Mouse (Mus musculus): Measurements from ENCODE around the gene Rac3. TPM values are rescaled to one million over a fixed set of nuclear protein-coding genes. Genes with fewer than 3 reads are reported as not detected.

Rac3 gene
- polyA plus RNA-seq, 1 experiment from 2014 or later: 32.4 TPM

Other genes with a start within 250 kb of the Rac3 start
- gene Mrpl12, start 236.9 kb upstream of the Rac3 start, polyA plus RNA-seq (2016; fragmentation: Nextera tagmentation; extraction: Ambion mirVana): 167 and 194 TPM in 2 replicates
- 50.1 and 53.4 TPM in 2 replicates for gene Slc25a10, start 229.6 kb upstream of the Rac3 start, polyA plus RNA-seq (2016; fragmentation: Nextera tagmentation; extraction: Ambion mirVana)
- gene Gcgr, start 190.8 kb upstream of the Rac3 start, polyA plus RNA-seq (2016; fragmentation: Nextera tagmentation; extraction: Ambion mirVana): 0.26 and 0.27 TPM in 2 replicates
- gene Mcrip1, start 171.7 kb upstream of the Rac3 start, polyA plus RNA-seq (2016; fragmentation: Nextera tagmentation; extraction: Ambion mirVana): 226 and 238 TPM in 2 replicates
- gene Ppp1r27, start 170.3 kb upstream of the Rac3 start, polyA plus RNA-seq (2016; fragmentation: Nextera tagmentation; extraction: Ambion mirVana): not detected in 2 replicates
- 534 and 562 TPM in 2 replicates for gene P4hb, start 148.2 kb upstream of the Rac3 start, polyA plus RNA-seq (2016; fragmentation: Nextera tagmentation; extraction: Ambion mirVana)
- 743 and 777 TPM in 2 replicates for gene Arhgdia, start 139.8 kb upstream of the Rac3 start, polyA plus RNA-seq (2016; fragmentation: Nextera tagmentation; extraction: Ambion mirVana)
- 605 and 647 TPM in 2 replicates for gene Alyref, start 123.1 kb upstream of the Rac3 start, polyA plus RNA-seq (2016; fragmentation: Nextera tagmentation; extraction: Ambion mirVana)
- 216 and 231 TPM in 2 replicates for gene Anapc11, start 123.0 kb upstream of the Rac3 start, polyA plus RNA-seq (2016; fragmentation: Nextera tagmentation; extraction: Ambion mirVana)
- gene Npb, start 113.0 kb upstream of the Rac3 start, polyA plus RNA-seq (2016; fragmentation: Nextera tagmentation; extraction: Ambion mirVana): 0.65 and 0.66 TPM in 2 replicates
- gene Pcyt2, start 103.5 kb upstream of the Rac3 start, polyA plus RNA-seq (2016; fragmentation: Nextera tagmentation; extraction: Ambion mirVana): 140 and 151 TPM in 2 replicates
- gene Sirt7, start 96.2 kb upstream of the Rac3 start, polyA plus RNA-seq (2016; fragmentation: Nextera tagmentation; extraction: Ambion mirVana): 34.2 and 37.4 TPM in 2 replicates
- 19.8 and 23.0 TPM in 2 replicates for gene Mafg, start 87.9 kb upstream of the Rac3 start, polyA plus RNA-seq (2016; fragmentation: Nextera tagmentation; extraction: Ambion mirVana)
- gene Pycr1, start 77.7 kb upstream of the Rac3 start, polyA plus RNA-seq (2016; fragmentation: Nextera tagmentation; extraction: Ambion mirVana): 37.6 and 43.4 TPM in 2 replicates
- gene Myadml2, start 73.3 kb upstream of the Rac3 start, polyA plus RNA-seq (2016; fragmentation: Nextera tagmentation; extraction: Ambion mirVana): 0.15 TPM in 1 of 2 replicates, not detected in the other
- gene Notum, start 60.3 kb upstream of the Rac3 start, polyA plus RNA-seq (2016; fragmentation: Nextera tagmentation; extraction: Ambion mirVana): 3.3 and 3.6 TPM in 2 replicates
- 150 and 161 TPM in 2 replicates for gene Aspscr1, start 48.5 kb upstream of the Rac3 start, polyA plus RNA-seq (2016; fragmentation: Nextera tagmentation; extraction: Ambion mirVana)
- 132 and 133 TPM in 2 replicates for gene Cenpx, start 7.7 kb upstream of the Rac3 start, polyA plus RNA-seq (2016; fragmentation: Nextera tagmentation; extraction: Ambion mirVana)
- 57.0 and 57.7 TPM in 2 replicates for gene Lrrc45, start 7.5 kb upstream of the Rac3 start, polyA plus RNA-seq (2016; fragmentation: Nextera tagmentation; extraction: Ambion mirVana)
- gene Dcxr, start 5.8 kb downstream of the Rac3 start, polyA plus RNA-seq (2016; fragmentation: Nextera tagmentation; extraction: Ambion mirVana): 13.0 and 13.7 TPM in 2 replicates
- gene Cbr2, start 10.6 kb downstream of the Rac3 start, polyA plus RNA-seq (2016; fragmentation: Nextera tagmentation; extraction: Ambion mirVana): 0.59 and 1.3 TPM in 2 replicates
- 9.4 and 12.9 TPM in 2 replicates for gene Hmga1b, start 41.3 kb downstream of the Rac3 start, polyA plus RNA-seq (2016; fragmentation: Nextera tagmentation; extraction: Ambion mirVana)
- gene Rfng, start 62.7 kb downstream of the Rac3 start, polyA plus RNA-seq (2016; fragmentation: Nextera tagmentation; extraction: Ambion mirVana): 43.4 and 55.9 TPM in 2 replicates
- 287 TPM in 2 replicates for gene Gps1, start 62.8 kb downstream of the Rac3 start, polyA plus RNA-seq (2016; fragmentation: Nextera tagmentation; extraction: Ambion mirVana)
- gene Dus1l, start 74.9 kb downstream of the Rac3 start, polyA plus RNA-seq (2016; fragmentation: Nextera tagmentation; extraction: Ambion mirVana): 94.4 and 99.2 TPM in 2 replicates
- 118 and 131 TPM in 2 replicates for gene Fasn, start 103.1 kb downstream of the Rac3 start, polyA plus RNA-seq (2016; fragmentation: Nextera tagmentation; extraction: Ambion mirVana)
- gene Ccdc57, start 211.4 kb downstream of the Rac3 start, polyA plus RNA-seq (2016; fragmentation: Nextera tagmentation; extraction: Ambion mirVana): 5.9 and 6.2 TPM in 2 replicates
- 120 and 215 TPM in 2 replicates for gene Slc16a3, start 227.0 kb downstream of the Rac3 start, polyA plus RNA-seq (2016; fragmentation: Nextera tagmentation; extraction: Ambion mirVana)

Measured in midbrain, embryonic 10.5 days (tissue).